Mouse (Mus musculus): Measurements from ENCODE around the gene Gm6871. TPM values are rescaled to one million over a fixed set of nuclear protein-coding genes. Genes with fewer than 3 reads are reported as not detected.
"Not testable (repeated sequence)": the region's sequence is repeated elsewhere in the genome, so short reads cannot be mapped to it uniquely, and the experiment has no call there.

Gm6871 gene
- polyA plus RNA-seq, 1 experiment from 2014 or later = not detected

DNA sequence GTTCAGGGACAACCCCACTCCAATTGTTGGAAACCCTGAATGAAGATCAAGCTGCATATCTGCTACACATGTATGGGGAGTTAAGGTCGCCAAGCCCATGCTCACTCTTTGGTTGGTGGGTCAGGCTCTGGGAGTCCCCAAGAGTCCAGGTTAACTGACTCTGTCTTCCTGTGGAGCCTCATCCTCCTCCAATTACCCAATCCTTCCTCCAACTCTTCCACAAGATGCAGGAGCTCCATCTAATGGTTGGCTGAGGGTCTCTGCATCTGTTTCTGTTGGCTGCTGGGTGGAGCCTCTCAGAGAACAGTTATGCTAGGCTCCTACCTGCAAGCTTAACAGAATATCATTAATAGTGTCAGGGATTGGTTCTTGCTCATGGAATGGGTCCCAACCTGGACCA is 71.1 kb downstream of the Gm6871 start:
- Histone ChIP-seq H3K4me2 (no peak overlapping the region), H3K4me1 (no peaks in the 10 kb centered on the region), H3K27ac (no peak overlapping the region), H3K36me3 (no peaks in the 10 kb centered on the region), H3K27me3 (no peaks in the 10 kb centered on the region), H3K9ac (no peak overlapping the region), H3K4me3 (no peak overlapping the region), H3K9me3 (no peaks in the 10 kb centered on the region)
- no peak for ATAC-seq (ENCODE audit: insufficient number of reproducible peaks, low FRiP score, low TSS enrichment, low read depth)
- 45% methylated on average over 1 of the region's 1 CpGs for WGBS

DNA sequence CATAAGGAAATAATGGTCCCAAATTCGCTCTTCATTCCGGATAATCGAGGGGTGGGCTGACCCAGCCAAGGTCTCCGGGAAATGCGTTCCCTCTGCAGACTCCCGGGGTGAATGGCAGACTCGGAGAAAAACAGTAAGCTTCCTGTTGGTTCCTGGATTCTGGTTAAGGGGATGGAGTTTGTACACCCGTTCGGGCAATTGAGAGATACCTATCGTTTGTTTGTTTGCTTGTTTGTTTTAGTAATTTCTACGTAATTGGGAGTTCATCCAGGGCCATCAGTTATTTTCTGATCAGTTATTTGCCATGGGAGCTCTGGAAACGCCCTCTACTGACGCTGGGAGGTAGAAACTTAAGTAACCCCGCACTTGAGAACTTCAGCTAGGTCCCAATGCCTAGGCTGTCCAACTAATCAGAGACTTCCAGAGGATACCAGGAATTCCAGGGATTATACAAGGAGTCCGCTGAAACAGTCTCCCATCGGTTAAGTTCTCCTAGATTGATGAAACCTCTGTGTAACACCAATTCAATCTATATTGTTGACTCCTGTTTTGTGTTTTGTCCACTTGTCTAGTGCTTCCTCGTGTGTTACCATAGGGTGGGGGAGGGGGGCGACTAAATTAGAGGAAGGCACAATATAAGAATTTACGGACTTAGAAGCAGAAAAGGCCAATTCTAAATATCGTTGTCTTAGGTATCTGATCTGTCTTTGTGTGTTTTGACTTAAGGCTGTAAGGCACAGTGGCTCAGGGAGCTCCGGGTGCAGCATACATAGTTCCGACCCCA is 73.1 kb downstream of the Gm6871 start:
- Histone ChIP-seq H3K9ac (peak overlapping the region; percentile 31; the same call in 1 of the 2 replicates), H3K9me3 (no peaks in the 10 kb centered on the region)
- ATAC-seq (ENCODE audit: insufficient number of reproducible peaks, low FRiP score, low TSS enrichment, low read depth) = no peak

DNA sequence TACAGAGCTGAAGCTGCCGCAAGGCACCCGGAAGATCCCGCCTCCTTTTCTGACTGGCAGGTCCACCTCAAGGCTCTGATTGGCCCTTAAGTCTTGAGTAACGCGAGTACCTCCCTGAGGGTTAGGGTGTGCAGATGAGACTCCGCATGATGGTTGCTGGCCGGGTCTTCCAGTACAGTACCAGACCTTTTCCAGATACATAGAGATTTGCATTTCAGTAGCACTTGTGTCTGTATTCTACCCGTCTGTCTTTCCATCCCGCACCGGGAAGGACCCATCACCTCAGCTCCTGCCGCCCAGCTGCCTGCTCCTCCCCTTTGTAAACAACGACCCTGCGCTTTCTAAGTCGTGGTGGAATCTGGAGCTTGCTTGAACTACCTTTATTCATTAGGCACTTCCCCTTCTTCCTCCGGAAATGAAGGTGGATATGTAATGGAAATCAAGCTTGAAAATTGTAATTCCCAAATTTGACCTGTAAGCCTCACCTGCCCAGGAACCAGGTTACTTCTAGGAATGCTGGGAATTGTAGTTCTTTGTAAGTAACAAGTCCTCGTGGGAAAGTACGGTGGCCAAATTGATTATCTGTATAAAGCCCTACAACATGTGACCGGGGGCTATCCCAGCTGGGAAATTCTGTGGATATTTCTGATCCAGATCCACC is 73.9 kb downstream of the Gm6871 start, which contains the start of the genes Gm20449 and AW146154:
Gene Gm20449, minus strand, starts transcription at position 29 of the 661 bp plus-strand sequence.
Gene AW146154, minus strand, starts transcription at position 502 of the 661 bp plus-strand sequence.
- ATAC-seq (ENCODE audit: insufficient number of reproducible peaks, low FRiP score, low TSS enrichment, low read depth) = peak; percentile 95
- Histone ChIP-seq H3K4me3 (peak within 1 kb of the TSS; percentile 73), H3K4me1 (no peaks in the 10 kb centered on the region), H3K4me2 (peak within 1 kb of the TSS; percentile 85), H3K36me3 (peaks cover 12% of the 10 kb centered on the region; the same call in 1 of the 2 replicates), H3K9ac (peak within 1 kb of the TSS; percentile 31), H3K27me3 (no peaks in the 10 kb centered on the region), H3K9me3 (no peaks in the 10 kb centered on the region), H3K27ac (peak within 1 kb of the TSS; percentile 82)
- under 1% methylated on average over 18 of the region's 18 CpGs for WGBS

More for the DNA sequence above, 73.1 kb downstream of the Gm6871 start:
- H3K27me3 ChIP-seq = no peaks in the 10 kb centered on the region
- H3K4me2 ChIP-seq = peak overlapping the region; percentile 85
- peak overlapping the region; percentile 73 for H3K4me3 ChIP-seq
- H3K4me1 ChIP-seq = no peaks in the 10 kb centered on the region
- 20% methylated on average over 22 of the region's 22 CpGs for WGBS
- H3K36me3 ChIP-seq = peaks cover 4% of the 10 kb centered on the region; the same call in 1 of the 2 replicates
- H3K27ac ChIP-seq = 0 out of 2 replicates have a peak overlapping the region, but pooled peaks have one; percentile 82

DNA sequence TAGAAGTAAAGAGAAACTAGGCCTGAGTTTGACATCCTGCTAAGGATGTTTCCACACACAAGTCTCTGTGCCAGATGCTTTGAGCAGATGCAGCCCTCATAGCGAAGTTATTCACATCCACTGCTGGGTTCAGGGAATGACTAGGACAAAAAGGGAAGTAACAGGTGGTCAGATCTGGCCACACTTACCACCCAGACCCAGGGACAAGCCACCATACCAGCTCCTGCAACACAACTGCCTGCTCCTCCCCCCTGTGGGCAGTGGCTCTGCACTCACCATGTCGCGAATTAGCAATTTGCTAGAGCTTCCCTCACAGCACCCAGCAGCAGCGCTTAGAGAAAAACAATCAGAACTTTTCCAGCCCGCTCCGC is 74.5 kb downstream of the Gm6871 start:
- Histone ChIP-seq H3K36me3 (peaks cover 14% of the 10 kb centered on the region; the same call in 1 of the 2 replicates), H3K4me2 (peak overlapping the region; percentile 85), H3K27ac (peak overlapping the region; percentile 76), H3K9ac (peak overlapping the region; percentile 31; the same call in 1 of the 2 replicates), H3K4me3 (peak overlapping the region; percentile 73)
- not testable (repeated sequence) for H3K27me3 ChIP-seq, H3K9me3 ChIP-seq, H3K4me1 ChIP-seq
- peak; percentile 52; the same call in 1 of the 2 replicates for ATAC-seq (ENCODE audit: insufficient number of reproducible peaks, low FRiP score, low TSS enrichment, low read depth)
- 1% methylated on average over 6 of the region's 6 CpGs for WGBS

DNA sequence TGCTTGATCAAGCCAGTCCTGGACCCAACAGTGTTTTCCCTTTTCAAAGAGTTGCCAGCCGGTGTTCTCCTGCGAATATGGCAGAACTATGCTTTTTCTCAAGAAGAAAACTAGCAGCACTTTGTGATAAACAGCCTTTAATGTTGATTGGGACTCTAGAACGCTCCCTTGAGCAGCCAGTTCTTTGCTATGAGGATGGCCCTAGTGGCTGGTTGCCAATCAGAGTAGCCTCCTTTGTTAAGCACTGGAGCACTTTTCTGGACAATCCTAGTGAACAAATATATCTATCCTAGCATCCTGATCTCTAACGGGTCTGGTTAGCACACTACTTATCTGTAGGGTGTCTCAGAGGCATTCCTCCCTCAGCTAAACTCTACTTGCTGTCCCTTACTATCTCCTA is 75.0 kb downstream of the Gm6871 start:
- not testable (repeated sequence) for H3K9ac ChIP-seq; H3K9me3 ChIP-seq; ATAC-seq (ENCODE audit: insufficient number of reproducible peaks, low FRiP score, low TSS enrichment, low read depth); H3K27me3 ChIP-seq; H3K27ac ChIP-seq; H3K4me1 ChIP-seq
- WGBS = 74% methylated on average over 4 of the region's 4 CpGs
- Histone ChIP-seq H3K36me3 (peaks cover 14% of the 10 kb centered on the region; the same call in 1 of the 2 replicates), H3K4me3 (peak overlapping the region; percentile 73), H3K4me2 (peak overlapping the region; percentile 85)

DNA sequence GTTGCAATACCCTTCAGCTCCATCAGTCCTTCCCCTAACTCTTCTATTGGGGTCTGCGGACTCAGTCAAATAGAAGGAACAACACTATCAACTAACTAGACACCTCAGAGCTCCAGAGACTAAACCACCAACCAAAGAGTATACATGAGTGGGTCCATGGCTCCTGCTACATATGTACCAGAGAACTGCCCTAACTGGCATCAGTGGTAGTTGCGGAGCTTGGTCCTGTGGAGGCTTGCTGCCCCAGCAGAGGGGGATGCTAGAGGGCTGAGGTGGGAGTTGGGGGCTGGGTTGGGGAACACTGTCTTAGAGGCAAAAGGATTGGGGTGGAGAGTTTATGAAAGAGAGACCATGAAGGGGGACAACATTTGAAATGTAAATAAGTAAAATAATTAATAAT is 75.6 kb downstream of the Gm6871 start:
- Histone ChIP-seq H3K27me3 (no peaks in the 10 kb centered on the region), H3K4me1 (no peaks in the 10 kb centered on the region), H3K9me3 (no peaks in the 10 kb centered on the region; the same call in 1 of the 2 replicates), H3K27ac (no peak overlapping the region), H3K4me2 (no peak overlapping the region), H3K9ac (no peak overlapping the region), H3K36me3 (peaks cover 14% of the 10 kb centered on the region; the same call in 1 of the 2 replicates), H3K4me3 (no peak overlapping the region)
- ATAC-seq (ENCODE audit: insufficient number of reproducible peaks, low FRiP score, low TSS enrichment, low read depth) = no peak
- 95% methylated on average over 2 of the region's 2 CpGs for WGBS

Other genes with a start within 250 kb of the Gm6871 start
- 12.1 and 12.7 TPM in 2 replicates for gene AI987944, start 180.3 kb downstream of the Gm6871 start, polyA plus RNA-seq (2015; fragmentation: Nextera tagmentation; extraction: Ambion mirVana)
- 0.21 and 0.26 TPM in 2 replicates for gene Vmn2r57, start 125.0 kb downstream of the Gm6871 start, polyA plus RNA-seq (2015; fragmentation: Nextera tagmentation; extraction: Ambion mirVana)
- gene Gm20449, start 74.2 kb downstream of the Gm6871 start, polyA plus RNA-seq (2015; fragmentation: Nextera tagmentation; extraction: Ambion mirVana) = 0.13 and 0.16 TPM in 2 replicates
- 10.0 and 11.7 TPM in 2 replicates for gene AW146154, start 73.8 kb downstream of the Gm6871 start, polyA plus RNA-seq (2015; fragmentation: Nextera tagmentation; extraction: Ambion mirVana)
- 10.6 and 11.8 TPM in 2 replicates for gene 2610021A01Rik, start 25.6 kb upstream of the Gm6871 start, polyA plus RNA-seq (2015; fragmentation: Nextera tagmentation; extraction: Ambion mirVana)
- gene Zfp788, start 59.5 kb upstream of the Gm6871 start, polyA plus RNA-seq (2015; fragmentation: Nextera tagmentation; extraction: Ambion mirVana) = 10.9 and 11.4 TPM in 2 replicates